Mouse (Mus musculus): ENCODE measurements around the gene Coq5. TPM values are rescaled to one million over a fixed set of nuclear protein-coding genes. Genes with fewer than 3 reads are reported as not detected.

Gene Coq5
- polyA plus RNA-seq, 1 experiment from 2014 or later: 52.2 TPM

DNA sequence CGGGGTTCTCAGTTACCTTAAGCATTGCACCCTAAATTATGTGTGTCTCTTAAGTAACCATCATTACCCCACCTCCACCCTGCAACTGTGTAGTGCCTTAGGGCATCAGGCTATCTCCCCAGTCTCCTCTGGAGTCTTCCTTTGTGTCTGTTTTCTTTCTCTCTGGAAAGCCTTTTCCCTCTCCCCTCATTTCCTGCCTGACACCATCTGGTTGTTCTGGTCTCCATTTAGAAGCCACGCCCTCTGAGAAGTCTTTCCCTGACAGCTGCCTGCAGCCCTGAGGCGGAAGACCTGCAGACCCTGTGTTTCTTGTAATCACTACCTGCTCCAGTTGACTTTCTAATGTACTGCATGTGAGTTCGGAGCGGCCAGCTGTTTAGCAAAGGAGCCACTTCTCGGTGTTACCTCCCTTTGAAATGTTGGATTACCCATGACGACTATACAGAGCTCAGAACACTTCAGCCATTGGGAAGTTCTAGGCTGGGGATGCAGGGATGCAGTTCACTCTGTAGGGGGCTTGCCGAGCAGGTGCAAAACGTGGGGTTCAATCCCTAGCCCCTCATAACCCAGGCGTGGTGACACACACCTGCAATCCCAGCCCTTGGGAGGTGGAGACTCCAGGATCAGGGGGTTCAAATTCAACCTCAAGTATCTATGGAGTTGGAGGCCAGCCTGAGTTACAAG is 38.3 kb downstream of the Coq5 start:
- Histone ChIP-seq H3K4me2 (ENCODE audit: low read depth, low read length) (no peak overlapping the region), H3K9ac (replicated peaks; ENCODE audit: low read length) (0 out of 2 replicates have a peak overlapping the region, but pooled peaks have one; percentile 23), H3K36me3 (replicated peaks; ENCODE audit: control insufficient read depth, insufficient read depth, low read depth, low read length) (no peaks in the 10 kb centered on the region), H3K4me3 (ENCODE audit: low read depth, low read length) (no peak overlapping the region), H3K27me3 (ENCODE audit: control insufficient read depth, insufficient read depth, low read length) (no peaks in the 10 kb centered on the region), H3K9me3 (replicated peaks; ENCODE audit: control insufficient read depth, low read length) (no peaks in the 10 kb centered on the region), H3K27ac (replicated peaks; ENCODE audit: low read depth, low read length) (peak overlapping the region; percentile 82), H3K4me1 (ENCODE audit: control insufficient read depth, insufficient read depth, low read length) (peaks cover 11% of the 10 kb centered on the region)
- DNase-seq (ENCODE audit: low spot score) (peak; percentile 82), ATAC-seq (replicated peaks; ENCODE audit: insufficient number of reproducible peaks, low FRiP score, low TSS enrichment, low read depth) (peak; percentile 70)
- 2% methylated on average over 10 of the region's 10 CpGs for WGBS

- peak; percentile 82 for DNase-seq (ENCODE audit: low spot score)
- peak overlapping the region; percentile 42 for H3K9ac ChIP-seq (replicated peaks; ENCODE audit: low read length)
- ATAC-seq (replicated peaks; ENCODE audit: insufficient number of reproducible peaks, low FRiP score, low TSS enrichment, low read depth): peak; percentile 61; the same call in 1 of the 2 replicates
- H3K4me1 ChIP-seq (ENCODE audit: control insufficient read depth, insufficient read depth, low read length): peaks cover 11% of the 10 kb centered on the region
- H3K4me3 ChIP-seq (ENCODE audit: low read depth, low read length): peak overlapping the region; percentile 28
- peak overlapping the region; percentile 63 for H3K4me2 ChIP-seq (ENCODE audit: low read depth, low read length)
- peak overlapping the region; percentile 22; the same call in 1 of the 2 replicates for H3K27ac ChIP-seq (replicated peaks; ENCODE audit: low read depth, low read length)
- no peaks in the 10 kb centered on the region for H3K36me3 ChIP-seq (replicated peaks; ENCODE audit: control insufficient read depth, insufficient read depth, low read depth, low read length)
- H3K27me3 ChIP-seq (ENCODE audit: control insufficient read depth, insufficient read depth, low read length): no peaks in the 10 kb centered on the region
- WGBS: under 1% methylated on average over 22 of the region's 22 CpGs
- no peaks in the 10 kb centered on the region for H3K9me3 ChIP-seq (replicated peaks; ENCODE audit: control insufficient read depth, low read length)
Measured at GRCm38 (mm10) chr5:115319004-115319940, 39.8 kb downstream of the Coq5 start.

GRCm38 (mm10) chr5:115326256-115326831 is 46.9 kb downstream of the Coq5 start:
- H3K4me1 ChIP-seq (ENCODE audit: control insufficient read depth, insufficient read depth, low read length): peaks cover 5% of the 10 kb centered on the region; the same call in 1 of the 2 replicates
- no peak for DNase-seq (ENCODE audit: low spot score)

GRCm38 (mm10) chr5:115326875-115327609 is 47.6 kb downstream of the Coq5 start, which contains the start of gene Srsf9:
Srsf9 (plus strand) TSS chr5:115327177.
- no peaks in the 10 kb centered on the region for H3K27me3 ChIP-seq (ENCODE audit: control insufficient read depth, insufficient read depth, low read length)
- H3K4me3 ChIP-seq (ENCODE audit: low read depth, low read length): peak within 1 kb of the TSS; percentile 91
- peak; percentile 91 for ATAC-seq (replicated peaks; ENCODE audit: insufficient number of reproducible peaks, low FRiP score, low TSS enrichment, low read depth)
- H3K27ac ChIP-seq (replicated peaks; ENCODE audit: low read depth, low read length): peak within 1 kb of the TSS; percentile 91
- peak within 1 kb of the TSS; percentile 92 for H3K9ac ChIP-seq (replicated peaks; ENCODE audit: low read length)
- peak within 1 kb of the TSS; percentile 72 for H3K4me2 ChIP-seq (ENCODE audit: low read depth, low read length)
- DNase-seq (ENCODE audit: low spot score): peak; percentile 95
- peaks cover 6% of the 10 kb centered on the region for H3K36me3 ChIP-seq (replicated peaks; ENCODE audit: control insufficient read depth, insufficient read depth, low read depth, low read length)
- H3K4me1 ChIP-seq (ENCODE audit: control insufficient read depth, insufficient read depth, low read length): peaks cover 5% of the 10 kb centered on the region; the same call in 1 of the 2 replicates
- no peaks in the 10 kb centered on the region for H3K9me3 ChIP-seq (replicated peaks; ENCODE audit: control insufficient read depth, low read length)
- 0% methylated on average over 79 of the region's 97 CpGs for WGBS

More at GRCm38 (mm10) chr5:115326256-115326831, 46.9 kb downstream of the Coq5 start:
- no peaks in the 10 kb centered on the region for H3K27me3 ChIP-seq (ENCODE audit: control insufficient read depth, insufficient read depth, low read length)
- peak overlapping the region; percentile 91 for H3K27ac ChIP-seq (replicated peaks; ENCODE audit: low read depth, low read length)
- peak overlapping the region; percentile 92 for H3K9ac ChIP-seq (replicated peaks; ENCODE audit: low read length)
- H3K9me3 ChIP-seq (replicated peaks; ENCODE audit: control insufficient read depth, low read length): no peaks in the 10 kb centered on the region
- peaks cover 4% of the 10 kb centered on the region for H3K36me3 ChIP-seq (replicated peaks; ENCODE audit: control insufficient read depth, insufficient read depth, low read depth, low read length)
- ATAC-seq (replicated peaks; ENCODE audit: insufficient number of reproducible peaks, low FRiP score, low TSS enrichment, low read depth): peak; percentile 60
- H3K4me2 ChIP-seq (ENCODE audit: low read depth, low read length): peak overlapping the region; percentile 64
- H3K4me3 ChIP-seq (ENCODE audit: low read depth, low read length): peak overlapping the region; percentile 91
- 31% methylated on average over 11 of the region's 11 CpGs for WGBS

GRCm38 (mm10) chr5:115327610-115328548 is 48.4 kb downstream of the Coq5 start:
- H3K9ac ChIP-seq (replicated peaks; ENCODE audit: low read length): peak overlapping the region; percentile 92
- ATAC-seq (replicated peaks; ENCODE audit: insufficient number of reproducible peaks, low FRiP score, low TSS enrichment, low read depth): no peak
- peaks cover 5% of the 10 kb centered on the region; the same call in 1 of the 2 replicates for H3K4me1 ChIP-seq (ENCODE audit: control insufficient read depth, insufficient read depth, low read length)
- H3K27me3 ChIP-seq (ENCODE audit: control insufficient read depth, insufficient read depth, low read length): no peaks in the 10 kb centered on the region
- peaks cover 8% of the 10 kb centered on the region for H3K36me3 ChIP-seq (replicated peaks; ENCODE audit: control insufficient read depth, insufficient read depth, low read depth, low read length)
- H3K9me3 ChIP-seq (replicated peaks; ENCODE audit: control insufficient read depth, low read length): no peaks in the 10 kb centered on the region
- H3K4me2 ChIP-seq (ENCODE audit: low read depth, low read length): peak overlapping the region; percentile 72
- DNase-seq (ENCODE audit: low spot score): peak; percentile 24
- peak overlapping the region; percentile 91 for H3K4me3 ChIP-seq (ENCODE audit: low read depth, low read length)
- H3K27ac ChIP-seq (replicated peaks; ENCODE audit: low read depth, low read length): peak overlapping the region; percentile 91
- WGBS: 1% methylated on average over 52 of the region's 55 CpGs

GRCm38 (mm10) chr5:115330955-115331354 is 51.5 kb downstream of the Coq5 start:
- Histone ChIP-seq H3K4me3 (ENCODE audit: low read depth, low read length) (no peak overlapping the region), H3K4me1 (ENCODE audit: control insufficient read depth, insufficient read depth, low read length) (peaks cover 5% of the 10 kb centered on the region; the same call in 1 of the 2 replicates), H3K36me3 (replicated peaks; ENCODE audit: control insufficient read depth, insufficient read depth, low read depth, low read length) (peaks cover 20% of the 10 kb centered on the region), H3K9ac (replicated peaks; ENCODE audit: low read length) (no peak overlapping the region), H3K4me2 (ENCODE audit: low read depth, low read length) (no peak overlapping the region), H3K27ac (replicated peaks; ENCODE audit: low read depth, low read length) (no peak overlapping the region), H3K27me3 (ENCODE audit: control insufficient read depth, insufficient read depth, low read length) (no peaks in the 10 kb centered on the region), H3K9me3 (replicated peaks; ENCODE audit: control insufficient read depth, low read length) (no peaks in the 10 kb centered on the region)
- DNase-seq (ENCODE audit: low spot score) (no peak), ATAC-seq (replicated peaks; ENCODE audit: insufficient number of reproducible peaks, low FRiP score, low TSS enrichment, low read depth) (no peak)
- 92% methylated on average over 9 of the region's 9 CpGs for WGBS
